Mouse (Mus musculus) embryo, embryonic 10.5 days (tissue): ENCODE measurements around the gene Trim61.

Source experiments
- DNase-seq: peaks from one replicate; pipeline ENCODE4 v3.0.0-alpha.2; 2015; ENCODE audit warnings: low spot score

Trim61 gene

DNA sequence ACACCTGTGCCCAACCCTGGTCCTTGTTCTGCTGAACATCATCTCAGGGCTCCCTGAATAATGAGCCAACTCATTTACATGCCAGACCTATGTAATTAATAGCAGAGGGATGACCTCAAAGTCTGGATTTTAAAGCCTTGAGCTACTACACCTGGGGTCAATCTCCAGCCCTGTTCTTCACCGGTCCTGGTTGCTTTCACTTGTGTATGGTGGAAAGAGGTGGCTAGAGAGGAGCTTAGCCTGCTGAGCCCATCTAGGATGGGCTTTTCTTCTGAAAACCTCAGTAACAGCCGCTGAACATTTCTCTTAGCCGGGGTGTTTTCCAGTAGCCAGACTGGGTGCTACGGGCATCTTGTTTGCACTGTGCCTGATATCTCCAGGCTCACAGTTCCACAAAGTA is 30.6 kb downstream of the Trim61 start, which contains the start of gene Trim75:
Gene Trim75 (minus strand): TSS at position 101 of the 400 bp plus-strand sequence.
- DNase-seq = no peak

DNA sequence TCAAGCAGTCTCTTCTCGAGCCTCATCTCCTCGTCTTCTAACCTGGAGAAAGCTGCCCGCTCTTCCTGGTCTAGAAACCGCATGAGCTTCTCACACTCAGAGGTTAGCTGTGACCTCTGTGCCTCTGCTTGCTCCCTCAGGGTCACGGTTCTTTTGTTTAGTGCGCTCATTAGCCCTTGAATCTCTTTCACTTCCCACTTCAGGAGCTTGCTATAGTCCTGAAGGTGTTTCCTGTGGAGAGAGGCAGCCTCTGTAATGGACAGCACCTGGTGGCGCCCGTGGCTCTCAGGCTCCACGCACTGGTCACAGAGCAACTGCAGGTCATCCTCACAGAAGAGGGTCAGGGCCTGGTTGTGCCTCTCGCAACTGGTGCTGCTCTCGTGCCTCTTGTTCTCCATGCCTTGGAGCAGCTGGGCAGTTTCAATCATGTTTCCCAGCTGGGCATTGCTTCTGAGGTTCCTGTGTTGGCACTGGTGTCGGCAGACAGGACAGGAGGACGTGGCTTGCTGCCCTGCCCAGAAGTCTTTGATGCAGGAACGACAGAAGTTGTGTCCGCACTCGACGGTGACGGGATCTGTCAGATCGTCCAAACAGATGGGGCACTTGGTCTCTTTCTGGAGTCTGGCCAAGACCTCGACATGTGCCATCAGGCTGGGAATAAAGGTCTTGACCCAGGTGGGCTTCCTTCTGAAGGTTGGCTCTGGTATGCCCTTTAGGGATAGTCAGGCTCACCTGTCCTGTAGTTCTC is 35.0 kb downstream of the Trim61 start:
- no peak for DNase-seq
